Mouse (Mus musculus): ENCODE measurements around the gene Mcm3ap. TPM values are rescaled to one million over a fixed set of nuclear protein-coding genes. Genes with fewer than 3 reads are reported as not detected.

Mcm3ap gene
- polyA plus RNA-seq, 1 experiment = 43.9 TPM

DNA sequence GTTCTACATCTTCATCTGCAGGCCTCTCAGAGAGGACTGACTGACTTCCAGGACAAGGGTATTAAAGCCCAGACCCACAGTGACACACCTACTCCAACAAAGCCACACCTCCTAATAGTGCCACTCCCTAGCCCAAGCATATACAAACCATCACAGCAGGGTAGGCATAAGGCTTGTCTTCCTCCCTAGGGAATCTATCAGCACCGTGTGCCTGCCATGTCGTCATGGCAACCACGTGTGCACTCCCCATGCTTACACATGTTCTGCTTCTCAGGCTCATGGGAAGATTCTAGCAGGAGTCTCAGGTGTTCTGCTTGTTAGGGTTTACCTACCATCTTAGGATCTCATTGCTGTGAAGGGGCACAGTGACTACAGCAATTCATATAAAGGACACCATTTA, 82.8 kb downstream of the Mcm3ap start:
- Histone ChIP-seq H3K4me1 (replicated peaks; ENCODE audit: control insufficient read depth, insufficient read depth, low read length) (no peaks in the 10 kb centered on the region), H3K27ac (ENCODE audit: control insufficient read depth, insufficient read depth, low read length) (no peak overlapping the region), H3K4me3 (ENCODE audit: control insufficient read depth, insufficient read depth, low read length) (no peak overlapping the region), H3K36me3 (ENCODE audit: control insufficient read depth, insufficient read depth, low read length) (0 out of 2 replicates have a peak, but pooled peaks cover 7% of the 10 kb centered on the region), H3K27me3 (ENCODE audit: control insufficient read depth, insufficient read depth, low read length) (no peaks in the 10 kb centered on the region)
- DNase-seq = no peak
- WGBS = 95% methylated on average over 3 of the region's 3 CpGs
- TF ChIP-seq POLR2A (IDR thresholded peaks at IDR 0.05; ENCODE audit: control insufficient read depth, extremely low read depth, insufficient read depth, low read length, poor library complexity) (no peak), CTCF (IDR thresholded peaks at IDR 0.05; ENCODE audit: borderline replicate concordance, control insufficient read depth, extremely low read depth, insufficient read depth, low read length, poor library complexity) (no peak)

DNA sequence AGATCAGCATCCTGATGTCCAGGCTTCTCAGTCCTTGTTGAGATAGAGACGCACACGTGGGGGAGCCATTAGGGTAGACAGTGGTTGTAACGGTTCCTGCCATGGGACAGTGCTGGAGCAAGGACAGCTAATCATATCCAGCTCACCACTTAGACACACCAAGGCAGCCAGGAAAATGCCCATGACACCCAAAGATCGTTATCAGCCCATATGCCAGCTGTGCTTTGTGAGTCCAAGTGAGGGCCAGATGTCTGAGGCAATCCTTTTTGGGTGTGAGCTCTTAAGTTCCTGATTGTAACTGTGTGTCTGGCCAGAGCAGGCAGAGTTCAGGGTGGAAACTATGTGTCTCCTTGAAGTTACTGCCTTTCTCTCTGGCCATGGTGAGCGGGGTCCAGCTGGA, 85.3 kb downstream of the Mcm3ap start:
- no peaks in the 10 kb centered on the region for H3K27me3 ChIP-seq (ENCODE audit: control insufficient read depth, insufficient read depth, low read length)
- H3K36me3 ChIP-seq (ENCODE audit: control insufficient read depth, insufficient read depth, low read length) = 0 out of 2 replicates have a peak, but pooled peaks cover 7% of the 10 kb centered on the region
- H3K4me3 ChIP-seq (ENCODE audit: control insufficient read depth, insufficient read depth, low read length) = no peak overlapping the region
- no peak overlapping the region for H3K27ac ChIP-seq (ENCODE audit: control insufficient read depth, insufficient read depth, low read length)
- WGBS = 93% methylated on average over 5 of the region's 5 CpGs
- DNase-seq = no peak
- TF ChIP-seq CTCF (IDR thresholded peaks at IDR 0.05; ENCODE audit: borderline replicate concordance, control insufficient read depth, extremely low read depth, insufficient read depth, low read length, poor library complexity) (no peak), POLR2A (IDR thresholded peaks at IDR 0.05; ENCODE audit: control insufficient read depth, extremely low read depth, insufficient read depth, low read length, poor library complexity) (no peak)
- H3K4me1 ChIP-seq (replicated peaks; ENCODE audit: control insufficient read depth, insufficient read depth, low read length) = no peaks in the 10 kb centered on the region

DNA sequence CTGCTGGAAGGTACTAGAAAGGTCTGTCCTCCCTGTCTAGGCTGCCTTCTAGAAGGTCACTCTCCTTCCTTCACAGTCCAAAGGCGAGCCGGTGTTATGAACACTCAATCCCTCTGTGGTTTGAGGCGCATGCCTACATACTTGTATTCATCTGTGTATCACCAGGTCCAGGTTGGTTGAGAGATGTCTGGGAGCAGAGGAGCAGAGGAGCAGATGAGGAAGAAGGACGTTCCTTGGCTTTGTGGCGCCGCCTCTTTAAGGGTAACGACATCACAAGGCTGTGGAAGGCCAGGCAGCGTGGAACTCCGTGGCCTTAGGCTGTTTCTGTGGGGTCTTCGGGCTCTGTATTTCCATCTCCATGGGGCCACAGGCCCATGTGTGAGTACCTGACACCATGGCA, 93.2 kb downstream of the Mcm3ap start, which contains the start of gene Spatc1l:
TSS of gene Spatc1l (plus strand) at position 301 of the 400 bp plus-strand sequence.
- no peak for DNase-seq
- Histone ChIP-seq H3K36me3 (ENCODE audit: control insufficient read depth, insufficient read depth, low read length) (no peaks in the 10 kb centered on the region), H3K27me3 (ENCODE audit: control insufficient read depth, insufficient read depth, low read length) (no peaks in the 10 kb centered on the region), H3K4me1 (replicated peaks; ENCODE audit: control insufficient read depth, insufficient read depth, low read length) (no peaks in the 10 kb centered on the region), H3K27ac (ENCODE audit: control insufficient read depth, insufficient read depth, low read length) (no peak within 1 kb of the TSS), H3K4me3 (ENCODE audit: control insufficient read depth, insufficient read depth, low read length) (no peak within 1 kb of the TSS)
- WGBS = 85% methylated on average over 10 of the region's 10 CpGs
- no peak for TF ChIP-seq POLR2A (IDR thresholded peaks at IDR 0.05; ENCODE audit: control insufficient read depth, extremely low read depth, insufficient read depth, low read length, poor library complexity)
- no peak for TF ChIP-seq CTCF (IDR thresholded peaks at IDR 0.05; ENCODE audit: borderline replicate concordance, control insufficient read depth, extremely low read depth, insufficient read depth, low read length, poor library complexity)

Other genes with a start within 250 kb of the Mcm3ap start
- gene Prmt2, start 231.1 kb upstream of the Mcm3ap start, polyA plus RNA-seq (2012; rRNA removed) = 18.6 and 25.0 TPM in 2 replicates
- gene S100b, start 215.1 kb upstream of the Mcm3ap start, polyA plus RNA-seq (2012; rRNA removed) = 0.66 and 1.2 TPM in 2 replicates
- gene Dip2a, start 123.6 kb upstream of the Mcm3ap start, polyA plus RNA-seq (2012; rRNA removed) = 8.1 and 8.4 TPM in 2 replicates
- gene AC141477.1, start 28.5 kb upstream of the Mcm3ap start, polyA plus RNA-seq (2012; rRNA removed) = not detected in 2 replicates
- gene Pcnt, start 26.1 kb upstream of the Mcm3ap start, polyA plus RNA-seq (2012; rRNA removed) = 41.7 and 47.7 TPM in 2 replicates
- gene 2610028H24Rik, start 19.8 kb upstream of the Mcm3ap start, polyA plus RNA-seq (2012; rRNA removed) = 0.61 and 0.62 TPM in 2 replicates
- 3.3 and 4.1 TPM in 2 replicates for gene Ybey, start 187 bp downstream of the Mcm3ap start, polyA plus RNA-seq (2012; rRNA removed)
- 17.8 and 24.1 TPM in 2 replicates for gene Lss, start 62.7 kb downstream of the Mcm3ap start, polyA plus RNA-seq (2012; rRNA removed)
- gene Spatc1l, start 93.3 kb downstream of the Mcm3ap start, polyA plus RNA-seq (2012; rRNA removed) = 0.11 and 0.12 TPM in 2 replicates
- 0.03 and 0.83 TPM in 2 replicates for gene Ftcd, start 106.7 kb downstream of the Mcm3ap start, polyA plus RNA-seq (2012; rRNA removed)
- 43.7 and 47.2 TPM in 2 replicates for gene Col6a2, start 154.7 kb downstream of the Mcm3ap start, polyA plus RNA-seq (2012; rRNA removed)